Mouse (Mus musculus): ENCODE data around the gene Zfr2. TPM values are rescaled to one million over a fixed set of nuclear protein-coding genes. Genes with fewer than 3 reads are reported as not detected.
A peak's percentile ranks its signal among the peaks of the same experiment; 100 is the strongest.

The Zfr2 gene
- polyA plus RNA-seq, 1 experiment from 2014 or later, result 5.6 TPM

- peaks cover 90% of the 10 kb centered on the region for H3K4me1 ChIP-seq
- H3K4me3 ChIP-seq, result 0 out of 2 replicates have a peak overlapping the region, but pooled peaks have one; percentile 1
- DNase-seq (ENCODE audit: low spot score), result no peak
- WGBS, result 27% methylated on average over 10 of the region's 10 CpGs
- H3K27ac ChIP-seq, result peak overlapping the region; percentile 76
- H3K9me3 ChIP-seq, result no peaks in the 10 kb centered on the region
- no peaks in the 10 kb centered on the region for H3K27me3 ChIP-seq (ENCODE audit: insufficient read depth, poor library complexity, severe bottlenecking)
- peaks cover 15% of the 10 kb centered on the region for H3K36me3 ChIP-seq
Measured at GRCm38 (mm10) chr10:81297845-81298244, 64.9 kb downstream of the Zfr2 start.

- Histone ChIP-seq H3K9me3 (no peaks in the 10 kb centered on the region), H3K27ac (peak overlapping the region; percentile 76), H3K4me3 (no peak overlapping the region), H3K27me3 (ENCODE audit: insufficient read depth, poor library complexity, severe bottlenecking) (no peaks in the 10 kb centered on the region), H3K4me1 (peaks cover 91% of the 10 kb centered on the region), H3K36me3 (peaks cover 15% of the 10 kb centered on the region)
- no peak for DNase-seq (ENCODE audit: low spot score)
- 92% methylated on average over 17 of the region's 17 CpGs for WGBS
Measured at GRCm38 (mm10) chr10:81298369-81299100, 65.6 kb downstream of the Zfr2 start.

GRCm38 (mm10) chr10:81299585-81300351, 66.8 kb downstream of the Zfr2 start:
- Histone ChIP-seq H3K27me3 (ENCODE audit: insufficient read depth, poor library complexity, severe bottlenecking) (no peaks in the 10 kb centered on the region), H3K4me1 (peaks cover 90% of the 10 kb centered on the region), H3K27ac (peak overlapping the region; percentile 71; the same call in 1 of the 2 replicates), H3K36me3 (peaks cover 15% of the 10 kb centered on the region), H3K9me3 (no peaks in the 10 kb centered on the region), H3K4me3 (no peak overlapping the region; the same call in 1 of the 2 replicates)
- DNase-seq (ENCODE audit: low spot score), result no peak
- WGBS, result 86% methylated on average over 14 of the region's 14 CpGs

GRCm38 (mm10) chr10:81300352-81300907, 67.5 kb downstream of the Zfr2 start:
- DNase-seq (ENCODE audit: low spot score), result no peak
- 81% methylated on average over 9 of the region's 9 CpGs for WGBS
- peak overlapping the region; percentile 71 for H3K27ac ChIP-seq
- H3K9me3 ChIP-seq, result no peaks in the 10 kb centered on the region
- peaks cover 89% of the 10 kb centered on the region for H3K4me1 ChIP-seq
- peaks cover 15% of the 10 kb centered on the region for H3K36me3 ChIP-seq
- no peaks in the 10 kb centered on the region for H3K27me3 ChIP-seq (ENCODE audit: insufficient read depth, poor library complexity, severe bottlenecking)
- H3K4me3 ChIP-seq, result no peak overlapping the region

- no peak overlapping the region for H3K4me3 ChIP-seq
- WGBS, result 79% methylated on average over 9 of the region's 9 CpGs
- no peaks in the 10 kb centered on the region for H3K9me3 ChIP-seq
- H3K4me1 ChIP-seq, result peaks cover 83% of the 10 kb centered on the region
- no peaks in the 10 kb centered on the region for H3K27me3 ChIP-seq (ENCODE audit: insufficient read depth, poor library complexity, severe bottlenecking)
- DNase-seq (ENCODE audit: low spot score), result no peak
- H3K27ac ChIP-seq, result 0 out of 2 replicates have a peak overlapping the region, but pooled peaks have one; percentile 71
- H3K36me3 ChIP-seq, result peaks cover 23% of the 10 kb centered on the region
Measured at GRCm38 (mm10) chr10:81301321-81301720, 68.4 kb downstream of the Zfr2 start.

Small RNAs within 50 kb of the gene (microRNA-seq; reads per million reads assigned to microRNA genes)
- 23.5 reads per million, percentile 34 among the genes with 10 or more reads in this experiment for gene Mir3057

Other genes starting within 250 kb of the Zfr2 start
- 1.5 and 2.1 TPM in 2 replicates for gene Gng7, start 218.2 kb upstream of the Zfr2 start, polyA plus RNA-seq (2016; fragmentation: Nextera tagmentation; extraction: Ambion mirVana)
- gene Diras1, start 207.5 kb upstream of the Zfr2 start, polyA plus RNA-seq (2016; fragmentation: Nextera tagmentation; extraction: Ambion mirVana), result 0.08 and 0.11 TPM in 2 replicates
- gene Slc39a3, start 195.7 kb upstream of the Zfr2 start, polyA plus RNA-seq (2016; fragmentation: Nextera tagmentation; extraction: Ambion mirVana), result 8.9 and 10.7 TPM in 2 replicates
- 197 and 226 TPM in 2 replicates for gene Sgta, start 173.0 kb upstream of the Zfr2 start, polyA plus RNA-seq (2016; fragmentation: Nextera tagmentation; extraction: Ambion mirVana)
- gene Thop1, start 163.1 kb upstream of the Zfr2 start, polyA plus RNA-seq (2016; fragmentation: Nextera tagmentation; extraction: Ambion mirVana), result 58.0 and 73.9 TPM in 2 replicates
- gene Creb3l3, start 134.3 kb upstream of the Zfr2 start, polyA plus RNA-seq (2016; fragmentation: Nextera tagmentation; extraction: Ambion mirVana), result 0.43 and 2.4 TPM in 2 replicates
- gene Map2k2, start 127.2 kb upstream of the Zfr2 start, polyA plus RNA-seq (2016; fragmentation: Nextera tagmentation; extraction: Ambion mirVana), result 173 and 196 TPM in 2 replicates
- gene Zbtb7a, start 97.9 kb upstream of the Zfr2 start, polyA plus RNA-seq (2016; fragmentation: Nextera tagmentation; extraction: Ambion mirVana), result 17.6 and 18.6 TPM in 2 replicates
- 53.5 and 62.2 TPM in 2 replicates for gene Pias4, start 65.2 kb upstream of the Zfr2 start, polyA plus RNA-seq (2016; fragmentation: Nextera tagmentation; extraction: Ambion mirVana)
- 447 and 460 TPM in 2 replicates for gene Eef2, start 56.5 kb upstream of the Zfr2 start, polyA plus RNA-seq (2016; fragmentation: Nextera tagmentation; extraction: Ambion mirVana)
- gene Dapk3, start 50.1 kb upstream of the Zfr2 start, polyA plus RNA-seq (2016; fragmentation: Nextera tagmentation; extraction: Ambion mirVana), result 56.3 and 78.7 TPM in 2 replicates
- gene 4930442H23Rik, start 49.3 kb upstream of the Zfr2 start, polyA plus RNA-seq (2016; fragmentation: Nextera tagmentation; extraction: Ambion mirVana), result not detected in 2 replicates
- 2.7 and 3.8 TPM in 2 replicates for gene Nmrk2, start 31.1 kb upstream of the Zfr2 start, polyA plus RNA-seq (2016; fragmentation: Nextera tagmentation; extraction: Ambion mirVana)
- gene Atcay, start 2.3 kb upstream of the Zfr2 start, polyA plus RNA-seq (2016; fragmentation: Nextera tagmentation; extraction: Ambion mirVana), result 0.28 and 0.37 TPM in 2 replicates
- 1.2 and 2.2 TPM in 2 replicates for gene Matk, start 19.8 kb downstream of the Zfr2 start, polyA plus RNA-seq (2016; fragmentation: Nextera tagmentation; extraction: Ambion mirVana)
- gene Mrpl54, start 33.8 kb downstream of the Zfr2 start, polyA plus RNA-seq (2016; fragmentation: Nextera tagmentation; extraction: Ambion mirVana), result 284 and 285 TPM in 2 replicates
- 56.5 and 57.0 TPM in 2 replicates for gene Apba3, start 33.8 kb downstream of the Zfr2 start, polyA plus RNA-seq (2016; fragmentation: Nextera tagmentation; extraction: Ambion mirVana)
- gene Tjp3, start 58.4 kb downstream of the Zfr2 start, polyA plus RNA-seq (2016; fragmentation: Nextera tagmentation; extraction: Ambion mirVana), result 1.8 and 4.4 TPM in 2 replicates
- 42.6 and 55.9 TPM in 2 replicates for gene Pip5k1c, start 59.8 kb downstream of the Zfr2 start, polyA plus RNA-seq (2016; fragmentation: Nextera tagmentation; extraction: Ambion mirVana)
- gene Cactin, start 87.9 kb downstream of the Zfr2 start, polyA plus RNA-seq (2016; fragmentation: Nextera tagmentation; extraction: Ambion mirVana), result 37.2 and 51.6 TPM in 2 replicates
- 10.8 and 15.6 TPM in 2 replicates for gene Tbxa2r, start 95.6 kb downstream of the Zfr2 start, polyA plus RNA-seq (2016; fragmentation: Nextera tagmentation; extraction: Ambion mirVana)
- not detected in 2 replicates for gene Gipc3, start 110.1 kb downstream of the Zfr2 start, polyA plus RNA-seq (2016; fragmentation: Nextera tagmentation; extraction: Ambion mirVana)
- gene Hmg20b, start 117.3 kb downstream of the Zfr2 start, polyA plus RNA-seq (2016; fragmentation: Nextera tagmentation; extraction: Ambion mirVana), result 100 and 109 TPM in 2 replicates
- 10.3 and 12.8 TPM in 2 replicates for gene Mfsd12, start 124.3 kb downstream of the Zfr2 start, polyA plus RNA-seq (2016; fragmentation: Nextera tagmentation; extraction: Ambion mirVana)
- 1.1 and 1.4 TPM in 2 replicates for gene 4930404N11Rik, start 132.7 kb downstream of the Zfr2 start, polyA plus RNA-seq (2016; fragmentation: Nextera tagmentation; extraction: Ambion mirVana)
- gene Fzr1, start 145.4 kb downstream of the Zfr2 start, polyA plus RNA-seq (2016; fragmentation: Nextera tagmentation; extraction: Ambion mirVana), result 105 and 117 TPM in 2 replicates
- gene Dohh, start 151.3 kb downstream of the Zfr2 start, polyA plus RNA-seq (2016; fragmentation: Nextera tagmentation; extraction: Ambion mirVana), result 100 and 105 TPM in 2 replicates
- gene Gm48551, start 151.3 kb downstream of the Zfr2 start, polyA plus RNA-seq (2016; fragmentation: Nextera tagmentation; extraction: Ambion mirVana), result 2.2 and 3.1 TPM in 2 replicates
- gene Gm48552, start 155.8 kb downstream of the Zfr2 start, polyA plus RNA-seq (2016; fragmentation: Nextera tagmentation; extraction: Ambion mirVana), result 1.1 and 1.7 TPM in 2 replicates
- 3.4 and 4.0 TPM in 2 replicates for gene Smim24, start 159.9 kb downstream of the Zfr2 start, polyA plus RNA-seq (2016; fragmentation: Nextera tagmentation; extraction: Ambion mirVana)
- 23.0 and 24.3 TPM in 2 replicates for gene Nfic, start 222.5 kb downstream of the Zfr2 start, polyA plus RNA-seq (2016; fragmentation: Nextera tagmentation; extraction: Ambion mirVana)
- 0.10 and 0.18 TPM in 2 replicates for gene Celf5, start 249.6 kb downstream of the Zfr2 start, polyA plus RNA-seq (2016; fragmentation: Nextera tagmentation; extraction: Ambion mirVana)